Comparison of ENCODE assay signal across 8 mouse cellular contexts in genomic region chr1:74392446-74392994, GRCm38 (mm10). TPM values are rescaled to one million over a fixed set of nuclear protein-coding genes. Genes with fewer than 3 reads are reported as not detected.
A peak's percentile ranks its signal among the peaks of the same experiment; 100 is the strongest.
DNase-seq lines count a peak whose midpoint lies in the region; ATAC-seq and TF ChIP-seq lines count a peak whose summit lies in the region.

No protein-coding gene starts in this region.

- peak overlapping the region; percentile 81 for H3K4me2 ChIP-seq in forebrain, embryonic 15.5 days (replicated peaks)
- H3K4me2 ChIP-seq in kidney, embryonic 16.5 days (replicated peaks; ENCODE audit: low read depth, low read length): peak overlapping the region; percentile 98

- H3K4me1 ChIP-seq in ES-E14 (ENCODE audit: control insufficient read depth in 2 of 2, insufficient read depth in 2 of 2, low read length in 2 of 2, poor library complexity in 1 of 2): peaks cover 0 to 20% of the 10 kb centered on the region in 2 experiments; a peak in 3 of 4 replicates
- peaks cover 43% of the 10 kb centered on the region for H3K4me1 ChIP-seq in forebrain, embryonic 15.5 days
- peaks cover 43% of the 10 kb centered on the region for H3K4me1 ChIP-seq in kidney, embryonic 16.5 days (ENCODE audit: insufficient read depth, low read length)
- H3K4me1 ChIP-seq in midbrain, embryonic 10.5 days: peaks cover 64% of the 10 kb centered on the region

- in situ Hi-C loops in ES-E14 (cut with MboI; ENCODE audit: low sequenced_read_pairs in 2 of 2, unreplicated experiment in 2 of 2): no loop called here

- H3K36me3 ChIP-seq in ES-E14 (ENCODE audit: control insufficient read depth, insufficient read depth, low read length, poor library complexity, severe bottlenecking): peaks cover 14% of the 10 kb centered on the region; the same call in 1 of the 2 replicates
- 0 out of 2 replicates have a peak, but pooled peaks cover 5% of the 10 kb centered on the region for H3K36me3 ChIP-seq in forebrain, embryonic 15.5 days
- H3K36me3 ChIP-seq in kidney, embryonic 16.5 days (ENCODE audit: insufficient read depth, low read length): peaks cover 22% of the 10 kb centered on the region
- H3K36me3 ChIP-seq in midbrain, embryonic 10.5 days: peaks cover 30% of the 10 kb centered on the region

- 0 out of 2 replicates have a peak, but pooled peaks have one; percentile 5 for ATAC-seq in forebrain, embryonic 15.5 days (replicated peaks)
- ATAC-seq in kidney, embryonic 16.5 days (ENCODE audit: low FRiP score, low TSS enrichment): peak; percentile 13

- no peaks in the 10 kb centered on the region for H3K9me3 ChIP-seq in ES-E14 (ENCODE audit: control insufficient read depth, insufficient read depth, low read depth, low read length)
- H3K9me3 ChIP-seq in forebrain, embryonic 15.5 days: no peaks in the 10 kb centered on the region
- no peaks in the 10 kb centered on the region for H3K9me3 ChIP-seq in kidney, embryonic 16.5 days (ENCODE audit: low read length)
- no peaks in the 10 kb centered on the region for H3K9me3 ChIP-seq in midbrain, embryonic 10.5 days (replicated peaks)

- WGBS in forebrain, embryonic 15.5 days: 3% methylated on average over 16 of the region's 16 CpGs
- WGBS in kidney, embryonic 16.5 days: 2% methylated on average over 16 of the region's 16 CpGs
- 2% methylated on average over 16 of the region's 16 CpGs for WGBS in midbrain, embryonic 10.5 days

- H3K9ac ChIP-seq in ES-E14 (ENCODE audit: insufficient read depth, low read depth, low read length, poor library complexity, severe bottlenecking): peak overlapping the region; percentile 92
- H3K9ac ChIP-seq in forebrain, embryonic 15.5 days (replicated peaks): peak overlapping the region; percentile 56
- peak overlapping the region; percentile 100 for H3K9ac ChIP-seq in kidney, embryonic 16.5 days (replicated peaks; ENCODE audit: low read length)

- H3K27ac ChIP-seq in ES-E14 (ENCODE audit: insufficient read depth, low read depth, low read length, poor library complexity, severe bottlenecking): no peak overlapping the region
- peak overlapping the region; percentile 65; the same call in 1 of the 2 replicates for H3K27ac ChIP-seq in forebrain, embryonic 15.5 days (replicated peaks)
- peak overlapping the region; percentile 99 for H3K27ac ChIP-seq in kidney, embryonic 16.5 days (ENCODE audit: low read length)
- peak overlapping the region; percentile 99 for H3K27ac ChIP-seq in midbrain, embryonic 10.5 days (replicated peaks)

- DNase-seq in 3T3-L1 (ENCODE audit: low read depth, low spot score) (peak; percentile 33), ES-E14 (ENCODE audit: low read depth, low spot score) (no peak)
- DNase-seq in midbrain, embryonic 10.5 days (ENCODE audit: low spot score): peak; percentile 64
- DNase-seq in layer of hippocampus, postnatal 25 days (ENCODE audit: extremely low spot score in 1 of 2, low spot score in 1 of 2): no peak
- no peak for DNase-seq in frontal cortex, adult 2 months (ENCODE audit: extremely low spot score in 1 of 2, low spot score in 1 of 2)
- DNase-seq in cerebellum, adult 9-10 months: no peak

- peak overlapping the region; percentile 67 to 84 for H3K4me3 ChIP-seq in ES-E14 (ENCODE audit: insufficient read depth in 1 of 2, low read depth in 1 of 2, low read length in 2 of 2, poor library complexity in 1 of 2, severe bottlenecking in 1 of 2)
- H3K4me3 ChIP-seq in forebrain, embryonic 15.5 days: peak overlapping the region; percentile 61
- H3K4me3 ChIP-seq in kidney, embryonic 16.5 days (ENCODE audit: low read length): peak overlapping the region; percentile 93
- peak overlapping the region; percentile 97 for H3K4me3 ChIP-seq in midbrain, embryonic 10.5 days

- no peaks in the 10 kb centered on the region for H3K27me3 ChIP-seq in forebrain, embryonic 15.5 days
- H3K27me3 ChIP-seq in kidney, embryonic 16.5 days (ENCODE audit: insufficient read depth, low read length): no peaks in the 10 kb centered on the region
- H3K27me3 ChIP-seq in midbrain, embryonic 10.5 days (ENCODE audit: low read depth, poor library complexity, severe bottlenecking): peaks cover 31% of the 10 kb centered on the region

TF ChIP-seq in ES-E14, 5 proteins besides CTCF, POLR2A, EP300 and RAD21:
- TF ChIP-seq ZNF384 (IDR thresholded peaks at IDR 0.05; ENCODE audit: low read depth, low read length) (no peak), HCFC1 (IDR thresholded peaks at IDR 0.05; ENCODE audit: borderline replicate concordance, insufficient read depth, low read length) (no peak), MAFK (IDR thresholded peaks at IDR 0.05; ENCODE audit: insufficient read depth, low read depth, low read length) (no peak), ZC3H11A (IDR thresholded peaks at IDR 0.05; ENCODE audit: borderline replicate concordance, low read depth, low read length) (no peak), CHD2 (IDR thresholded peaks at IDR 0.05; ENCODE audit: low read depth, low read length) (no peak)

RNA-seq across cellular contexts. Expression of gene Ctdsp1, which starts 1.2 kb away (rescaled TPM):
- total RNA-seq in ES-E14 (2012; rRNA removed): 17.3 and 17.9 TPM in 2 replicates
- 21.4 and 22.4 TPM in 2 replicates for polyA plus RNA-seq in forebrain, embryonic 15.5 days (2015; fragmentation: Nextera tagmentation; extraction: Ambion mirVana)
- 91.1 and 94.0 TPM in 2 replicates for polyA plus RNA-seq in kidney, embryonic 16.5 days (2015; fragmentation: Nextera tagmentation; extraction: Ambion mirVana)
- polyA plus RNA-seq in midbrain, embryonic 10.5 days (2016; fragmentation: Nextera tagmentation; extraction: Ambion mirVana): 31.8 and 34.4 TPM in 2 replicates
- total RNA-seq in layer of hippocampus, postnatal 25 days (2021): 10 to 100 TPM; 32.2 to 34.1 TPM
- 27.4 and 27.7 TPM in 2 replicates for polyA plus RNA-seq in frontal cortex, adult 2 months (2012; rRNA removed)

RNA-seq across cellular contexts. Expression of gene Vil1, which starts 16.7 kb away (rescaled TPM):
- 1.2 and 1.4 TPM in 2 replicates for total RNA-seq in ES-E14 (2012; rRNA removed)
- 0.27 and 0.29 TPM in 2 replicates for polyA plus RNA-seq in forebrain, embryonic 15.5 days (2015; fragmentation: Nextera tagmentation; extraction: Ambion mirVana)
- 17.5 and 18.0 TPM in 2 replicates for polyA plus RNA-seq in kidney, embryonic 16.5 days (2015; fragmentation: Nextera tagmentation; extraction: Ambion mirVana)
- polyA plus RNA-seq in midbrain, embryonic 10.5 days (2016; fragmentation: Nextera tagmentation; extraction: Ambion mirVana): 0.15 and 0.25 TPM in 2 replicates
- total RNA-seq in layer of hippocampus, postnatal 25 days (2021): 1 to 10 TPM in 1 of 2 experiments, under 1 TPM in 1; 0.52 to 1.1 TPM
- 0.42 and 0.82 TPM in 2 replicates for polyA plus RNA-seq in frontal cortex, adult 2 months (2012; rRNA removed)

RNA-seq across cellular contexts. Expression of gene Slc11a1, which starts 17.5 kb away (rescaled TPM):
- total RNA-seq in ES-E14 (2012; rRNA removed): 19.9 and 44.4 TPM in 2 replicates
- 1.9 and 3.2 TPM in 2 replicates for polyA plus RNA-seq in forebrain, embryonic 15.5 days (2015; fragmentation: Nextera tagmentation; extraction: Ambion mirVana)
- 4.5 and 5.4 TPM in 2 replicates for polyA plus RNA-seq in kidney, embryonic 16.5 days (2015; fragmentation: Nextera tagmentation; extraction: Ambion mirVana)
- polyA plus RNA-seq in midbrain, embryonic 10.5 days (2016; fragmentation: Nextera tagmentation; extraction: Ambion mirVana): 1.4 and 2.2 TPM in 2 replicates
- total RNA-seq in layer of hippocampus, postnatal 25 days (2021): 1 to 10 TPM; 1.7 to 4.2 TPM
- polyA plus RNA-seq in frontal cortex, adult 2 months (2012; rRNA removed): 5.5 and 9.1 TPM in 2 replicates

RNA-seq across cellular contexts. Expression of gene Catip, which starts 30.6 kb away (rescaled TPM):
- 7.3 and 9.1 TPM in 2 replicates for total RNA-seq in ES-E14 (2012; rRNA removed)
- 0.38 and 1.2 TPM in 2 replicates for polyA plus RNA-seq in forebrain, embryonic 15.5 days (2015; fragmentation: Nextera tagmentation; extraction: Ambion mirVana)
- polyA plus RNA-seq in kidney, embryonic 16.5 days (2015; fragmentation: Nextera tagmentation; extraction: Ambion mirVana): 0.50 and 0.53 TPM in 2 replicates
- polyA plus RNA-seq in midbrain, embryonic 10.5 days (2016; fragmentation: Nextera tagmentation; extraction: Ambion mirVana): 0.12 and 0.22 TPM in 2 replicates
- total RNA-seq in layer of hippocampus, postnatal 25 days (2021): 1 to 10 TPM; 1.0 to 1.1 TPM
- polyA plus RNA-seq in frontal cortex, adult 2 months (2012; rRNA removed): 5.3 and 6.0 TPM in 2 replicates

Comparison
In these comparisons a context has a peak if more than half of its experiments do, and no peak if none do; other contexts are left out.
1. DNase-seq: peak in 3T3-L1 (single experiment) and midbrain, embryonic 10.5 days (single experiment); none in ES-E14 (single experiment), layer of hippocampus, postnatal 25 days (0 of 2), frontal cortex, adult 2 months (0 of 2) and cerebellum, adult 9-10 months (single experiment).
2. RNA of gene Vil1, which starts 16.7 kb away (polyA plus RNA-seq): 17.5 to 18.0 TPM in kidney, embryonic 16.5 days; 0.42 to 0.82 TPM in frontal cortex, adult 2 months, 0.27 to 0.29 TPM in forebrain, embryonic 15.5 days and 0.15 to 0.25 TPM in midbrain, embryonic 10.5 days; every median in the first group is over 10 times any median in the second.
3. Peak in every context shown above with its lines, with median percentiles within 50 percentile points of each other: H3K4me3 ChIP-seq and H3K9ac ChIP-seq.